Mouse (Mus musculus) lung, postnatal 0 days (tissue): ENCODE data around the gene Serf2.

Experiments used
- CTCF ChIP-seq: IDR thresholded peaks from 2 replicates; pipeline ENCODE4 v1.5.1; 2016; ENCODE audit warnings: antibody characterized with exemption, mild to moderate bottlenecking
- EP300 ChIP-seq: IDR thresholded peaks from 2 replicates; pipeline ENCODE4 v1.6.1; 2016; ENCODE audit warnings: antibody characterized with exemption, mild to moderate bottlenecking, control low read depth

GRCm38 (mm10) chr2:121416356-121416755 is 32.6 kb upstream of the Serf2 start:
- TF ChIP-seq CTCF (no peak), EP300 (no peak)
